ENCODE assay signal across 15 mouse cellular contexts in genomic region chr6:146260674-146261376, GRCm38 (mm10).
A peak's percentile ranks its signal among the peaks of the same experiment; 100 is the strongest.
DNase-seq lines count a peak whose midpoint lies in the region; ATAC-seq and TF ChIP-seq lines count a peak whose summit lies in the region.
"Had no signal": no experiment of that assay in that cellular context is flagged by ENCODE, and none has a peak within 500 bp of the region (broad histone marks: within the 10 kb centered on the region; RNA-seq: fewer than 3 reads in every experiment).

No protein-coding gene starts in this region.

- H3K27me3 ChIP-seq in midbrain, embryonic 11.5 days (ENCODE audit: control insufficient read depth, insufficient read depth, low read length), result no peaks in the 10 kb centered on the region
- no peaks in the 10 kb centered on the region for H3K27me3 ChIP-seq in midbrain, embryonic 14.5 days (ENCODE audit: control insufficient read depth, insufficient read depth, low read length)
- no peaks in the 10 kb centered on the region for H3K27me3 ChIP-seq in intestine, postnatal 0 days (replicated peaks; ENCODE audit: control insufficient read depth, insufficient read depth, low read length)
- H3K27me3 ChIP-seq in kidney, embryonic 16.5 days (ENCODE audit: insufficient read depth, low read length), result no peaks in the 10 kb centered on the region
- no peaks in the 10 kb centered on the region for H3K27me3 ChIP-seq in small intestine, adult 2 months (ENCODE audit: control insufficient read depth, insufficient read depth, low read length)
- H3K27me3 ChIP-seq in forebrain, embryonic 15.5 days, result no peaks in the 10 kb centered on the region
- H3K27me3 ChIP-seq: limb, embryonic 15.5 days; Patski had no signal

- ATAC-seq in midbrain, embryonic 11.5 days (ENCODE audit: low FRiP score), result no peak
- no peak for ATAC-seq in midbrain, embryonic 14.5 days (ENCODE audit: low FRiP score, low TSS enrichment)
- ATAC-seq in intestine, postnatal 0 days, result peak; percentile 98
- peak; percentile 87 for ATAC-seq in kidney, embryonic 16.5 days (ENCODE audit: low FRiP score, low TSS enrichment)
- ATAC-seq in forebrain, embryonic 15.5 days (replicated peaks), result no peak
- ATAC-seq: activated CD4-positive, CD25-positive, alpha-beta regulatory T cell, adult 4 months; inflammation-experienced regulatory T-cells, adult 6 months; midbrain, embryonic 16.5 days; Patski had no signal

- H3K9me3 ChIP-seq in midbrain, embryonic 11.5 days (ENCODE audit: control insufficient read depth, low read length), result peaks cover 2% of the 10 kb centered on the region; the same call in 1 of the 2 replicates
- H3K9me3 ChIP-seq in midbrain, embryonic 14.5 days (ENCODE audit: control insufficient read depth, low read length), result peaks cover 2% of the 10 kb centered on the region; the same call in 1 of the 2 replicates
- H3K9me3 ChIP-seq in intestine, postnatal 0 days (ENCODE audit: control insufficient read depth), result no peaks in the 10 kb centered on the region
- peaks cover 3% of the 10 kb centered on the region; the same call in 1 of the 2 replicates for H3K9me3 ChIP-seq in kidney, embryonic 16.5 days (ENCODE audit: low read length)
- H3K9me3 ChIP-seq in forebrain, embryonic 15.5 days, result 0 out of 2 replicates have a peak, but pooled peaks cover 4% of the 10 kb centered on the region
- H3K9me3 ChIP-seq: limb, embryonic 15.5 days had no signal

- no peak for TF ChIP-seq POLR2A in small intestine, adult 2 months (IDR thresholded peaks at IDR 0.05; ENCODE audit: low read depth, low read length)

- H3K9ac ChIP-seq in midbrain, embryonic 11.5 days (ENCODE audit: low read length), result no peak overlapping the region
- no peak overlapping the region for H3K9ac ChIP-seq in midbrain, embryonic 14.5 days (replicated peaks; ENCODE audit: low read length)
- H3K9ac ChIP-seq in intestine, postnatal 0 days (ENCODE audit: low read depth, low read length), result no peak overlapping the region
- H3K9ac ChIP-seq in kidney, embryonic 16.5 days (replicated peaks; ENCODE audit: low read length), result no peak overlapping the region
- no peak overlapping the region for H3K9ac ChIP-seq in forebrain, embryonic 15.5 days (replicated peaks)
- H3K9ac ChIP-seq: limb, embryonic 15.5 days had no signal

- DNase-seq in midbrain, embryonic 11.5 days (ENCODE audit: low spot score, missing footprints), result peak; percentile 62
- no peak for DNase-seq in midbrain, embryonic 14.5 days
- no peak for DNase-seq in spleen, postnatal 14 days (ENCODE audit: low spot score in 2 of 2)
- DNase-seq: adrenal gland, postnatal 36 days; cerebellum, adult 9-10 months; gastrocnemius, postnatal 14 days had no signal

- H3K4me2 ChIP-seq in midbrain, embryonic 11.5 days, result no peak overlapping the region
- H3K4me2 ChIP-seq in midbrain, embryonic 14.5 days (ENCODE audit: low read length), result no peak overlapping the region
- no peak overlapping the region for H3K4me2 ChIP-seq in intestine, postnatal 0 days (replicated peaks; ENCODE audit: low read depth)
- H3K4me2 ChIP-seq in kidney, embryonic 16.5 days (replicated peaks; ENCODE audit: low read depth, low read length), result no peak overlapping the region
- no peak overlapping the region for H3K4me2 ChIP-seq in forebrain, embryonic 15.5 days (replicated peaks)
- H3K4me2 ChIP-seq: limb, embryonic 15.5 days had no signal

- no peaks in the 10 kb centered on the region for H3K36me3 ChIP-seq in midbrain, embryonic 11.5 days (ENCODE audit: control insufficient read depth, insufficient read depth, low read length)
- H3K36me3 ChIP-seq in midbrain, embryonic 14.5 days (ENCODE audit: control insufficient read depth, insufficient read depth, low read length), result no peaks in the 10 kb centered on the region
- H3K36me3 ChIP-seq in intestine, postnatal 0 days (ENCODE audit: control insufficient read depth, insufficient read depth), result no peaks in the 10 kb centered on the region
- H3K36me3 ChIP-seq in kidney, embryonic 16.5 days (ENCODE audit: insufficient read depth, low read length), result no peaks in the 10 kb centered on the region
- H3K36me3 ChIP-seq in small intestine, adult 2 months (ENCODE audit: control insufficient read depth, insufficient read depth, low read length), result no peaks in the 10 kb centered on the region
- no peaks in the 10 kb centered on the region for H3K36me3 ChIP-seq in forebrain, embryonic 15.5 days
- H3K36me3 ChIP-seq: limb, embryonic 15.5 days had no signal

- H3K4me3 ChIP-seq in midbrain, embryonic 11.5 days (ENCODE audit: low read depth, low read length), result no peak overlapping the region
- H3K4me3 ChIP-seq in midbrain, embryonic 14.5 days (replicated peaks; ENCODE audit: low read depth, low read length), result no peak overlapping the region
- no peak overlapping the region for H3K4me3 ChIP-seq in intestine, postnatal 0 days (ENCODE audit: low read depth, low read length)
- no peak overlapping the region for H3K4me3 ChIP-seq in kidney, embryonic 16.5 days (ENCODE audit: low read length)
- no peak overlapping the region for H3K4me3 ChIP-seq in small intestine, adult 2 months (ENCODE audit: low read depth, low read length)
- H3K4me3 ChIP-seq in forebrain, embryonic 15.5 days, result no peak overlapping the region
- H3K4me3 ChIP-seq: limb, embryonic 15.5 days had no signal

- WGBS in midbrain, embryonic 11.5 days, result 91% methylated on average over 7 of the region's 7 CpGs
- 91% methylated on average over 7 of the region's 7 CpGs for WGBS in midbrain, embryonic 14.5 days
- 61% methylated on average over 7 of the region's 7 CpGs for WGBS in intestine, postnatal 0 days
- WGBS in kidney, embryonic 16.5 days, result 78% methylated on average over 7 of the region's 7 CpGs
- WGBS in small intestine, adult 2 months, result 62% methylated on average over 7 of the region's 7 CpGs
- 92% methylated on average over 7 of the region's 7 CpGs for WGBS in forebrain, embryonic 15.5 days

- TF ChIP-seq CTCF in intestine, postnatal 0 days (IDR thresholded peaks at IDR 0.05; ENCODE audit: low read depth), result no peak
- TF ChIP-seq CTCF in small intestine, adult 2 months (IDR thresholded peaks at IDR 0.05; ENCODE audit: extremely low read depth, insufficient read length, insufficient replicate concordance, low read depth, low read length), result no peak

- H3K4me1 ChIP-seq in midbrain, embryonic 11.5 days (ENCODE audit: control insufficient read depth, insufficient read depth, low read length), result no peaks in the 10 kb centered on the region
- H3K4me1 ChIP-seq in midbrain, embryonic 14.5 days (ENCODE audit: control insufficient read depth, insufficient read depth, low read length), result no peaks in the 10 kb centered on the region
- H3K4me1 ChIP-seq in intestine, postnatal 0 days (replicated peaks; ENCODE audit: control insufficient read depth, insufficient read depth, low read length), result no peaks in the 10 kb centered on the region; the same call in 1 of the 2 replicates
- no peaks in the 10 kb centered on the region for H3K4me1 ChIP-seq in kidney, embryonic 16.5 days (ENCODE audit: insufficient read depth, low read length)
- H3K4me1 ChIP-seq in small intestine, adult 2 months (ENCODE audit: control insufficient read depth, insufficient read depth, insufficient read length, low read length), result no peaks in the 10 kb centered on the region; the same call in 1 of the 2 replicates
- no peaks in the 10 kb centered on the region for H3K4me1 ChIP-seq in forebrain, embryonic 15.5 days
- H3K4me1 ChIP-seq: limb, embryonic 15.5 days had no signal

- H3K27ac ChIP-seq in midbrain, embryonic 11.5 days (ENCODE audit: low read depth, low read length), result no peak overlapping the region
- no peak overlapping the region for H3K27ac ChIP-seq in midbrain, embryonic 14.5 days (replicated peaks; ENCODE audit: low read depth, low read length)
- H3K27ac ChIP-seq in intestine, postnatal 0 days (ENCODE audit: low read depth, low read length), result peak overlapping the region; percentile 86
- peak overlapping the region; percentile 76 for H3K27ac ChIP-seq in kidney, embryonic 16.5 days (ENCODE audit: low read length)
- H3K27ac ChIP-seq in small intestine, adult 2 months (ENCODE audit: insufficient read depth, low read depth, low read length), result 0 out of 2 replicates have a peak overlapping the region, but pooled peaks have one; percentile 13
- no peak overlapping the region for H3K27ac ChIP-seq in forebrain, embryonic 15.5 days (replicated peaks)
- H3K27ac ChIP-seq: limb, embryonic 15.5 days had no signal

Comparison
In these comparisons a context has a peak if more than half of its experiments do, and no peak if none do; other contexts are left out.
1. ATAC-seq: peak in intestine, postnatal 0 days (single experiment) and kidney, embryonic 16.5 days (single experiment); none in midbrain, embryonic 11.5 days (single experiment), midbrain, embryonic 14.5 days (single experiment) and forebrain, embryonic 15.5 days (single experiment).
2. H3K27ac ChIP-seq: peak in intestine, postnatal 0 days (single experiment), kidney, embryonic 16.5 days (single experiment) and small intestine, adult 2 months (single experiment); none in midbrain, embryonic 11.5 days (single experiment), midbrain, embryonic 14.5 days (single experiment) and forebrain, embryonic 15.5 days (single experiment).